Mouse (Mus musculus): ENCODE results near the gene Map1s. TPM values are rescaled to one million over a fixed set of nuclear protein-coding genes. Genes with fewer than 3 reads are reported as not detected.
A peak's percentile ranks its signal among the peaks of the same experiment; 100 is the strongest.

Map1s gene
- polyA plus RNA-seq, 1 experiment from 2014 or later: 54.0 TPM

MicroRNAs encoded within 50 kb of the gene (microRNA counts, 519-probe panel; counts per million panel counts)
- microRNA mmu-miR-1969: not detected

Small RNA genes lying within 50 kb of the gene (microRNA-seq; reads per million reads assigned to microRNA genes)
- 9.7 reads per million, percentile 34 among the genes with 10 or more reads in this experiment for gene Mir1969
- 1.5 reads per million, percentile 3 among the genes with 10 or more reads in this experiment for gene Mir7067

Other genes with a start within 250 kb of the Map1s start
- gene Pgpep1, start 245.5 kb upstream of the Map1s start, polyA plus RNA-seq (2014; fragmentation: Nextera tagmentation; extraction: Ambion mirVana): 86.9 and 95.8 TPM in 2 replicates
- gene Lsm4, start 232.7 kb upstream of the Map1s start, polyA plus RNA-seq (2014; fragmentation: Nextera tagmentation; extraction: Ambion mirVana): 175 and 201 TPM in 2 replicates
- 104 and 119 TPM in 2 replicates for gene Jund, start 207.0 kb upstream of the Map1s start, polyA plus RNA-seq (2014; fragmentation: Nextera tagmentation; extraction: Ambion mirVana)
- gene Iqcn, start 202.5 kb upstream of the Map1s start, polyA plus RNA-seq (2014; fragmentation: Nextera tagmentation; extraction: Ambion mirVana): 0.05 TPM in 2 replicates
- not detected in 2 replicates for gene Gm3336, start 187.4 kb upstream of the Map1s start, polyA plus RNA-seq (2014; fragmentation: Nextera tagmentation; extraction: Ambion mirVana)
- gene Pde4c, start 182.2 kb upstream of the Map1s start, polyA plus RNA-seq (2014; fragmentation: Nextera tagmentation; extraction: Ambion mirVana): 0.24 TPM in 1 of 2 replicates, not detected in the other
- gene Rab3a, start 151.3 kb upstream of the Map1s start, polyA plus RNA-seq (2014; fragmentation: Nextera tagmentation; extraction: Ambion mirVana): 407 and 464 TPM in 2 replicates
- 37.1 and 39.0 TPM in 2 replicates for gene Mpv17l2, start 145.0 kb upstream of the Map1s start, polyA plus RNA-seq (2014; fragmentation: Nextera tagmentation; extraction: Ambion mirVana)
- 79.2 and 84.7 TPM in 2 replicates for gene Pik3r2, start 129.2 kb upstream of the Map1s start, polyA plus RNA-seq (2014; fragmentation: Nextera tagmentation; extraction: Ambion mirVana)
- gene Mast3, start 100.9 kb upstream of the Map1s start, polyA plus RNA-seq (2014; fragmentation: Nextera tagmentation; extraction: Ambion mirVana): 22.7 and 24.3 TPM in 2 replicates
- gene Il12rb1, start 97.5 kb upstream of the Map1s start, polyA plus RNA-seq (2014; fragmentation: Nextera tagmentation; extraction: Ambion mirVana): 0.45 TPM in 1 of 2 replicates, not detected in the other
- 7.1 and 7.5 TPM in 2 replicates for gene Arrdc2, start 66.2 kb upstream of the Map1s start, polyA plus RNA-seq (2014; fragmentation: Nextera tagmentation; extraction: Ambion mirVana)
- 13.3 and 16.0 TPM in 2 replicates for gene Kcnn1, start 42.7 kb upstream of the Map1s start, polyA plus RNA-seq (2014; fragmentation: Nextera tagmentation; extraction: Ambion mirVana)
- 149 and 178 TPM in 2 replicates for gene Ccdc124, start 32.0 kb upstream of the Map1s start, polyA plus RNA-seq (2014; fragmentation: Nextera tagmentation; extraction: Ambion mirVana)
- gene Slc5a5, start 13.2 kb upstream of the Map1s start, polyA plus RNA-seq (2014; fragmentation: Nextera tagmentation; extraction: Ambion mirVana): 0.40 and 0.96 TPM in 2 replicates
- 2,701 and 2,857 TPM in 2 replicates for gene Rpl18a, start 8.5 kb upstream of the Map1s start, polyA plus RNA-seq (2014; fragmentation: Nextera tagmentation; extraction: Ambion mirVana)